Mouse (Mus musculus): ENCODE measurements at regions not wholly inside any gene's neighbourhood (a gene's known extent, or its start where the extent isn't known, plus 50 kb on each side); places are given as distances from the start of the nearest gene placed in this dataset.

DNA sequence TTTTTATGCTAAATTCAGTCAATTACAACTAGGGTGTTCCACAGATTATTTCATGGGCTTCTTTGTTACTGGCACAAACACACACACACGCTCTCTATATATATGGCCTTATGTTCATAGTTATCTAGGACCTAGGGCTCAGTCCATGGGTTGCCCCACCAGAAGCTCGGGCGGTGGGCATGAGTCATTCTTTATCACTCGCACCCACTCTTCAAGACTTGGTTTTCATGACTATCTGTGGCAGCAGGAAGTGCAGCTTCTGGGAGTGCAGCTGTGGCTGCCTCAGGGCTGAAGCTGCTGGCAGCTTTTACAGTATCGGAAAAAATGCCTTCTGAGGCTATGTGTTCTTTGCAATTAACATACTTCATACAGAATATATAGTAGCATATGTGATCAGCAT lies 198.7 kb downstream of the Ipo11 start:
- DNase-seq (ENCODE audit: low spot score in 2 of 2) = no peak

DNA sequence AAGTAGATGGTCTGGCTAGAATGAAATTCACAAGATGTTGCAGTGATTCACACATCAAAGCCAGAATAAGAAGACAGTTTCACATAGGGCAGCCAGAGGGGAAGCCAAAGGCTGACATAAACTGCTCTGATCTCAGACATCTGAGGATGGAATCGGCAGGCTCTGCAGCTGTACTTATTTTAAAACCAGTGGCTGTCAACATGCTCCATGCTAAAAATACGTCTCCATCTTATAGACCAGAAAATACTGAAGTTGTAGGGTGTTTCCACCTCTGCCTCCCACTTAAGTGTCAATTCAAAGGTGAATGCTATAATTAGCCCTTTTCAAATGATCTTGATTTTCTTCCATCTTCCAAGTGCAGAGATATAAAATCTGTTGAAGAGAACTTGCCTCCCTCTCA lies 202.4 kb downstream of the Ipo11 start:
- no peak for DNase-seq (ENCODE audit: low spot score in 2 of 2)

DNA sequence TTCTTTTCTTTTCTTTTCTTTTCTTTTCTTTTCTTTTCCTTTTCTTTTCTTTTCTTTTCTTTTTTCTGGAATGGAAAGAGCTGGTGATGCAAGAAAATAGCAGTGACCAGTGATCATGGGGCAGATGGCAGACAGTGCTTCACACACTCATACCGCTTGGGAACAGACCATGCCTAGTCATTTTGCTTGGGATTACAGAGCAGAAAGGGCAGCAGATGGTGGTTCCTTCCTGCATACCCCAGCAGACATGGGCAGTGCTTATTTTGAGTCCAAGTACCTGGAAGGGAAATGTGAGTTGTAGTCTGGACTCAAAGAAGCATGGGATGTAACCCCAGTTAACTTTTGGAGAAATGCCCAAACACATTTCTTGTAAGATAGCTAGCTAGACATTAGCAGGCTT lies 203.9 kb downstream of the Ipo11 start:
- DNase-seq (ENCODE audit: low spot score in 2 of 2) = no peak

DNA sequence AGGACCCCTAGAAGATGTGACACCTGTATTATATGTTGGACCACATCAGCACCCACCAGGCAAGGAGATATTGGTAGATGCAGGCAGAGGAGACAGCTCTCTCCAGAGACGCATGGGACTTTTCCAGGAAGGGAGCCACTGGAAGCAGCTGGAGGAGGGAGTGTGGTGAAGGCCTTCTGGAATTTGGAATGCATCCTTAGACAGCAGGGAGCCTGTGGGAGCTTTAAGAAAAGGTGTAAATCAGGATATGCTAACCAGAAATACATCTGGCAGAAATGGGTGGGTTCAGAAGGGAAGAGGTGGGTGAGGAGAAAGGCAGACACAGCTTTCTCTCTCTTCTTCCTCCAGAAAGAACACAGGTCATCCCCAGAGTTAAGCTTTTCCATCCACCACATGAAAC lies 213.4 kb downstream of the Ipo11 start:
- no peak for DNase-seq (ENCODE audit: low spot score in 2 of 2)

DNA sequence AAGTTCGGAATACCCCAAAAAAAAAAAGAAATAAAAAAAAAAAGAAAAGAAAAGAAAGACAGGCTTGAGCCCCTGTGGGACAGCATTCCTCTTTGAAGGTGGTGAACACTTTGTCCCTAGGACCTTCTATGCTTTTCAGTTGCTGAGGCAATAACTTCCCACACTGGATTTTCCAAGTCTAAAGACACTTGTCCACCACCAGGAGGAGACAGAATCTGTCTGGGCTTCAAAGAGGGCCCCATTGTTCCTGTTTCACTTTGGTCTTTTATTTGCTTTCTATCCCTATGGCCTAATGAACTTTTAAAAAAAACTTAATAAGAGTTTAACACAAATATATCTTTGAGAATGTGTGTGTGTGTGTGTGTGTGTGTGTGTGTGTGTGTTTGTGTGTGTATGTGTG lies 215.6 kb downstream of the Ipo11 start:
- no peak for DNase-seq (ENCODE audit: low spot score in 2 of 2)

DNA sequence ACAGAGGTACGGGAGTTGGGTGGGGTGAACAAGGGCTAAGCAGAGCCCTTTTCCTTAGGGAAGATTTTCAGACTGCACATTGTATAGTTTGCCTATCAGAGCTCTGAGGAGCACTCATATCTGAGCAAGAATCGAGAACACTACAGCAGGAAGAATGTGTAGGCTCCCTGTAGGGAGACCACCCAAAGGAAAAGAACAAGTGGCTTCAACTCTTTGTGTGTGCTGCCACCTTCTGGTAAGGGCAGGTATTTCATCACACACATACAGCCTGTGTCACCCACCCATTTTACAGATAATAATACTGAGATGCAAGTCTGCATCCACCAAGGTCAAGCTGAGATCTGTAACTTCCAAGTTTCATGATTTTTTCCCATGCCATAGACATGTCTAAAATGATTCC lies 221.0 kb downstream of the Ipo11 start:
- peak in 1 of 2 experiments; percentile 4 for DNase-seq (ENCODE audit: low spot score in 2 of 2)

DNA sequence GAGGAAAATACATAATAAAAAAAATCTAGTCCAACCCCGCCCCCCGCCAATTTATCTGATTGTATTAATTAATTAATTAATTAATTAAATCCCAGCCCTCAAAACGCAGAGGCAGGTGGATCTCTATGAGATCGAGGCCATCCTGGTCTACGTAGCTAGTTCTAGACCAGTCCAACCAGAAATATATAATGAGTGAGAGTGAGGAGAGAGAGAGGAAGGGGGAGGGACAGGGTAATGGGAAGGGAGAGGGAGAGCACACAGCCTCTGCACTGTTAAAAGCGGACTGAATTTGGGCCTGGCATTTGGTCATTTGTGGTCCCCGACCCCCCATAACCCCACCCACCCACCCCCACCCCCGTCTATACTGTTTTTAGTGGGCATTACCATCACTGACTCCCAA lies 221.5 kb downstream of the Ipo11 start:
- DNase-seq (ENCODE audit: low spot score in 2 of 2) = no peak

DNA sequence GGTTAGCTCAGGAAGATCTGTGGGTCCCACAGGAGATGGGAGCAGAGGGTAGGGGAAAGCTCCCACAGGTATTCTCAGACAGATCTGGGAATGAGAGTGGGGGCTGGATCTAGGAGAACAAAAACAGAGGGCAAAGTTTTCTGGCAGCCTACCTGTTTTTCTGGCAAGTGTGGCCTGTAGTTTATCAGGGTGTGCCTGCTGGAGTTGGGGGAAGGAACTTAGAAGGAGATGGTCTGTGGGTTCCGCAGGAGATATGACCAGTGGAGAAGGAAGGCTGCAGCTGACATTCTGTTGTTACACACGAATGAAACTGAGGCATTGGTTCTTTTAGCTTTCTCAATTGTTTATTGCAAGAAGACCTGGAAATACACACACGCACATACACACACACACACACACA lies 226.2 kb downstream of the Ipo11 start:
- DNase-seq (ENCODE audit: low spot score in 2 of 2) = no peak

DNA sequence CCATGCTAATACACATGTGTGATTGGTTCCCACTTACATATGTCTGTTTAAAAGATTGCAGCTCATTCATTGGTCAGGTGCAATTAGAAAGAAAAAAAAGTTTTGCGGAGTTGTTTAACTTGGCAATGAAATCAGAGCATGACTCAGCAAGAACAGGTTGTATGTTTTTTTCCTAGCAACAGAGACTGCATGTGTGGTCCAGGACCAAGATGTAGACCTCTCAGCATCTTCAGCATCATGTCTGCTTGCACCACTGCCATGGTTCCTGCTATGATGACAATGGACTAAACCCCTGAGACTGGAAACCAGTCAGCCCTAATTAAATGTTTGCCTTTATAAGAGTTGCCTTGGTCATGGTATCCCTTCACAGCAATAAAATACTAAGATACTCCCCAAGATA lies 236.4 kb downstream of the Ipo11 start:
- DNase-seq (ENCODE audit: low spot score in 2 of 2) = no peak

DNA sequence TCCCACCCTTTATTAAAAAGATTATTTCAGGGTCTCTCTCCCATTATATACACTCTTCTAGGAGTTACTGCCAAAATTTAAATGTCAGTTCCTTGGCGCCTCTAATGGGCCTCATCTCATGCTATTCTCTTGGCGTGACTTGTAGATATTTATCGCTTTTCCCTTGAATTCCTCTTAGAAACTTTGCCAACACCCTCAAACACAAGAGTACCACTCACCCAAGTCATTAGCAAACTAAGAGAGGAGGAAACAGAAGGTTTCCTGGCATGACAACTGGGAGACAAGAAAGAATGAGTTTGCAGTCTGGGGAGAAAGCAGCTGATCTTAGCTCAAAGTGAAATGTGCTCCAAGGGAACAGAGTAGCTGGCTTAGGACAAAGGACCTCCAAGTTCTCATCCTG lies 236.8 kb downstream of the Ipo11 start:
- DNase-seq (ENCODE audit: low spot score in 2 of 2) = no peak

DNA sequence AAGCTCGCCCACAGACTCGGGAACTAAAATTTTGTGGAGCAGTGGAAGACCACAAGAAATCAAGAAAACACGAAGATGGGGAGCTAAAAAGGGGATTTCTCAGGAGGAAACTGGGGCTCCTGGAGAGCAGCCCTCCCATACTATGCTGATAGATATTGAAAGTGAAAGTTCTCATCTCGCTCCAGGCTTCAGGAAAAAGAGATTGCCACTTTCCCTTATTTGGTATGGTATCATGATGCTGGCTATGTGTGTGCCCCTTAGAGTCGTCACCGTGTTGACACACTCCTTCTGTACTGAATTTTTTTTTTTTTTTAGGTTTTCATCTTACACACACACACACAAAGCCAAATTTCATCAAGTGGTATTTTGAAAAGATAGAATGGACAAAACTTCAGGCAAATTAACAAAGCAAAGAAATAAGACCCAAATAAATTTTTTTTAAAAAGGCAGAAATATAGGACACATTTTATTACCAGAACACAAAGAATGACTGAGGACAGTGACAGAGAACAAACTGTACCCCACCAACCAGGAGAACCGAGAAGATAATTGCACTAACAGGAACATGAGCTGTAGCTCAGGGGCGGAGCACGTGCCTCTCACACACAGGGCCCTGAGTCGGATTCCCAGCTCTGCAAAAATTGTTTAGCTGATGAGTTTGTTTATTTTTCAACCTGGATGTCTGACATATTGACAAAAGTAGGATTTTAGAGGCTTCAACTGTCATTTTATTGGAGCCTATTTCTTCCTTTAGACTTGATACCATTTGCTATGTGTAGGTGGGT lies 244.8 kb downstream of the Ipo11 start:
- DNase-seq (ENCODE audit: low spot score in 2 of 2) = no peak

DNA sequence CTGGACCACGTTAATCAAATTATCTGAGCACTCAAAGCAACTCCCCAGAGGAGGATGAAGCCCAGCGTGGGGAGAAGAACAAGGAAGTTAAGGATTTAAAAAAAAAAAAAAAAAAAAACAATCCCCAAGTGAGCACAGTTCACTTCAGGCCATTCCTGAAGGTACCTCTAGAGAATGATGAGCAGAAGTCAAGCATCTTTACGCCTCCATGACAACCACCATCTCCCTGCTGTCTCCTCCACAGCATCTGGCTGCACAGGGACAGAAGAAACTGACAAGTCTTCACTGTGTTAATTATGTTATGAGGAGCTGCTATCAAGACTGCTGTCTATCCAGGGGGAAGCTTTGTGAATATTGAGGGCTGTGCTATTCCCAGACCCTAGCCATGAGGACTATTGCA lies 246.6 kb downstream of the Ipo11 start:
- DNase-seq (ENCODE audit: low spot score in 2 of 2) = no peak

DNA sequence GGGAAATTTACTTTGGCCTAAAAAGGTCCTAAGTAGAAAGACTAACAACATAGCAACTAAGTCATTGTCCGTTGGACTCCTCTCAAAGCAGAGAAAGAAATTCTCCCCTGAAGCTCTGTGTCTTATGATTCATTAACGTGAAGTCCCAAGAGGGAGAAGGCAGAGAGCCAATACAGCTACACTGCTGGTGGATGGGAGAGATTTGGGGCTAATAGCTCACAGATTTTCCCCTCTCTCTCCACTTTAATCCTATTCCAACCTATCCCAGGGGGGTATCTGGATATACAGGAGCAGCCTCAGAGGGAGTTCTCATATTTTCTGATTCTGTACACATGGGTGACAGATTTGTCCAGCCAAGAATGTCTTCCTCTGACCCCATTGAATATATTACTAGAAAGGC lies 247.1 kb downstream of the Ipo11 start:
- DNase-seq (ENCODE audit: low spot score in 2 of 2) = no peak

DNA sequence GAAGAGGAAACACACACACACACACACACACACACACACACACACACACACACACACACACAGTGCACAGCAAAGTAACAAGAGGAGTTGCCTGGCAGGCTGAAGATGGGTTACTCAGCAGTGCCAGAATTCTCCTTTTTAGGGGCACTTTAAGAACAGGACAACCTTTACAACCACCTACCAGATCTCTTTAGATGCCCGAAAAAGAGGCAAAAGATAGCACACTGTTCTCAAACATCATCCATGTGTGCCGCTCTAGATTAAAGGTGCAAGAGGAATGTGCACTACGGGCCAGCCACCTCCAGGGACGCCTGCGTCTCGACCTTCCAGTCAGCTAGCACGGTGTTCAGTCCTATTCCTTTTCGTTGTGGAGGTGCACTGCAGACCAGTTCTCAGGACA lies 247.7 kb downstream of the Ipo11 start:
- DNase-seq (ENCODE audit: low spot score in 2 of 2) = no peak

DNA sequence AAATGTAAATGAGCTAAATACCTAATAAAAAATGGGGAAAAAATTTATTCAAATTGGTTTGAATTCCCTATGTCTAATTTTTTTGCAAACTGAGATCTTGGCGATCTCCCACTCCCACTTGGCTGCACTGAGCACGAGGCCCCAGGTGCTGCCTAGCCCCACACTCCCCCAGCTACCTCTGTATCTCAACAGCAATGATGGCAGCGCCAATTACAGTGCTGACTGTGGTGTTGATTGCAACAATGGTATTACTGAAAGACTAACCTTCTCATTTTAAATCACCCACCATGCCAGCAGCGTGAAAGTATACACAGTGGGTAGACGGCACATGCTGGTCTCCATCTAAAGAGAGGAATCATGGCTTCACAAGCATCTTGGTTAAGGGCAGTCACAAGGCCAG lies 267.1 kb downstream of the Ipo11 start:
- no peak for DNase-seq (ENCODE audit: low spot score in 2 of 2)

DNA sequence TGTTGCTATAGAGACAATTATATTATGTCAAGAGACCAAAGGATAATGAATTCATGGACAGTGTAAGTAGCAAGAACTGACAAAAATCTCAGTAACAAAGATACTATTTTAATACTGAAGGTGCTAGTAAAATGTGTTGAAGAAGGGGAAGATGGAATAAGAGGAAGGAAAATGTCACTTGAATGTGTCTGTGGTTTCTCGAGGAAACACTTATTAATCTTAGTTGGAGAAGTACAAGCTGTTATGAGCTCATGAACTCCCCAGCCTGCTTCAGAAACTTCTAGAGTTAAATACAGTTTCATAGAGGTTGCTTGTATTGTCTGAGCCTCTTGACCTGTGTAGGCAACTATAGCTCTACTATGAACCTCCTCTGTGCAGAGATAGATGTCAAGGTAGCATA lies 274.6 kb downstream of the Ipo11 start:
- no peak for DNase-seq (ENCODE audit: low spot score in 2 of 2)

DNA sequence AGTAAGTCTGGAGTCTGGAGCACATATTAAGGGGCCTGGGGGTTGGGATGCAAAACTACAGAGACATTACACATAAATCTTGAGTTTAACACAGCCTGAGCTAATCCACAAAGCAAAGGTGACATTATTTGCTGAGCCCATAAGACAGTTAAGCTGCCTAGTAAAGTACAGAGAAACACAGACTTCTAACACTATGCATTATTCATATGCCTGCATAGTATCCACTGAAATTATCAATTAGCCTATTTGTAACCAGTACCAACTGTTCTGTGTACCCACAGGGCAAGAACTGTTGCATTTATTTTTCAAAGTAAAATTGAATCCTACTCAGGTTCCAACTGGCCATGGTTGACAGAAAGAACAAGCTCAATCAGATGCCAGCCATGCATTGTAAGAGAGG lies 287.4 kb downstream of the Ipo11 start:
- DNase-seq (ENCODE audit: low spot score in 2 of 2) = no peak

DNA sequence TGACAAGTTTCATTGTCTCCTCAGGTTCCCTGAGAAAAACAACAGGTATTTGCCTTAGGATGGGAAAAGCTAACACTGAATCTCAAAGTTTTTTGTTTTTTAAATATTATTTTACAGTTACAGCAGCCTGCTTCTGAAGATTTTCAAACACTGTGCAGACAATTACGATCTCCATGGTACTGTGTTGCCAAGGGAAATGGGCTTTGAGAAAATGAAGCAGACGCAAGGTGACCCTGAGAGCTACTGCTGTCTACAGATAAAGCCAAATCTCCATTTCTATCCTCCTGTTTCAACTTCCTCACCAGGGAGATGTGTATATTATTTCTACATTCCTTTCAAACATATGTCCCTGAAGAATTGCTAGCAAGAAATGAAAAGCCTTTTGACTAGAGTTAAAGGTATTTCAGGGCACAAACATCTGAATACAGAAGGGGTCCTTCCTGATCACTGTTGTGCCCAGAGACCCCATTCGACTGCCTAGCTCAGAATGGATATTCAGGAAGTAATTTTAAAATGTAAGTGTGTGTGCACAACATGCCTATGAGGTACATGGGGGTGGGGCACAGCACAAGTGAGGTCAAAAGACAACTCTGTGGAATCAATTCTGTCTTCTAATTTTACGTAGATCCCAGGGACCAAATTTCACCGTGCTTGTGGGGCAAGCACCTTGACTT lies 293.3 kb downstream of the Ipo11 start:
- DNase-seq (ENCODE audit: low spot score in 2 of 2) = no peak

DNA sequence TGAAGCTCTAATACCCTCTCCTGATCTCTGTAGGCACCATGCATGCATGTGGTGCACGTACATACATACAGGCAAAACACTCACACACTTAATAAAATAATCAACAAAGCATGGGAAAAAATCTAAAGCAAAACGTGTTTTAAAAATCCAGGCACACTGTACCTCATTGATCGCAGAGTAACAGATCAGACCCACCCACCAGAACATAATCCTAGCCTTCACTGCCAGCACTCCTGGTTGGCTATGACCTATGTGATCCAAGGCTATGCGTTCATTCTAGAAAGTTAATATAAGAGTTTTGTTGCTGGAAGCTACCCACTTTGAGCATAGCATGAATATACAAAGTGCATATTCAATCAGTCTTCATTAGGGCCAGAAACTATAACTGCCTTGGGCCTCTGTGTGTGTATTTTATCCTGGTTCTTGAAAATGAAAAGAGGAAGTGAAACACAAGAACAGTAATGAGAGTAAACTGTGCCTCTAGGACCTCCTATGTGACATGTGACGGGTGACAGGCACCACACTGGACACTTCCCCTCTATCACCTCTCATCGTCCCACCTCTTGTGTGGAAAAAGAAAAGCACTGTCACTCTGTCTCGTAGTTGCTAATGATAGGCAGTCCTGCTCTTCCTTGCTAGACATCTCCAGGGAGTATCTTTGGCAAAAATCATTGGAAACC lies 297.9 kb downstream of the Ipo11 start:
- peak in 1 of 2 experiments; percentile 5 for DNase-seq (ENCODE audit: low spot score in 2 of 2)

DNA sequence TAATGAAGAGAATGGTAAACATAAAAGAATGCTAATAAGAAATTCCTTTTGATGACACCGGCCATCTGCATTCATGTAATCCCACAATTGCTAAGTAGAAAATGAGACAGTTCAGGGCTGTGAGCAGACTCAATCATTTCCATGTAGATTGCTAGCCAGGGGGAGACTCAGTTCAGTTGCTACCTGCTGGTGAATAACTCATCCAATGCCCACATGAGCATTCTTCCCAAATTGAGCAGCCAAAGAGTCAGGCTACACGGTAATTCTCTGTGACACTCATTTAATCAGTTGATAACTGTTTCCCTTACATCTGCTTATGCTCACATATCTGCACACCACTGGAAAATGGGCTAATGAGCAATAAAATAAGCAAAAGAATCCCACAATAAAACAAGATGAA lies 345.0 kb downstream of the Ipo11 start:
- no peak for DNase-seq (ENCODE audit: low spot score in 2 of 2)

DNA sequence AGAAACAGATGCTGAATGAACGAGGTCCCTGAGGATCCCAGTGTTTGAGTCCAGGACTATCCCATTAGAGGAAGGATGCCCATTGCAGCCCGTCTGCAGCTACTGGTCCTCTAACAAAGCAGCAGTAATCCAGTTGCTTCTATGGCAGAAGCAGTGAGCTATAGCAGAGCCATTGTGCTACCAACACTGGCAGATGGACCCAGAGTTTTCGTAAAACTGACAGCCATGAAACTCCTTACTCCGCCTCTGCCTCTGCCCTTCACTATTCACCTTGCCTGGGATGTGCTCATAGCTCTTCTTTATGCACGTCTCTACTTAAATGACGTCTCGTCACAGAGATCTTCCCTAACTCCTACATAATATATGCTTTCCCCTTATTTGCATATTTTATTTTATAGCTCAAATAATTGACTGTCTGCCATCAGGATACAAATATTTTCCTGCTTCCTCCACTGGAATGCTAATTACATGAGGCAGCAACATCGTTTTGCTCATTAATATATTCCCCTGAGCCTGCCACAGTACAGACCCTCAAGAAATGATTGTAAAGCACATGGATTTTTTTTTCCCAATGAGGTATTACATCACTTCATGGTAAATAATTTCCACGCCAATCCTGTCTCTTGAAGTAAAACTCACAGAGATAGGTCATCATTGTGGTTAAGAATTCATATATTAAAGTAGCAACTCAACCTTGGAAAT lies 368.9 kb downstream of the Ipo11 start:
- DNase-seq (ENCODE audit: low spot score in 2 of 2) = no peak

DNA sequence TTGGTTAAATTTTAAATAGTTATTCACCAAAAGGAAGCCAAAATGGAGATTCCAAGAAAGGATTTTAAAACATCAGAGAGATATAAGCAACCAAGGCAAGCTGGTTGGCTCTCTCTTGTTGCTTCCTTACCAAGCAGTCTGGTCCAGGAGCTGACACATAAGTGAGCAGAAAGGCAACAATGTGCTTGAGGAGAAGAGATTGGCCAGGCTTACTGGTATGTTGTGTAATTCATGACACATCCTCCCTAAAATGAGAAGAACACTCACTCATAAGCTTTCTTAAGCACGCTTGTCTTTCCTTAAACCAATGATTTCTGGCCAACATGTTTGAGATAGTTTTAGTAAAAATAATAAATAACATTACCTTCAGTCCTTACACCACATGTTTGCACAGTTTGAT lies 374.2 kb downstream of the Ipo11 start:
- no peak for DNase-seq (ENCODE audit: low spot score in 2 of 2)

DNA sequence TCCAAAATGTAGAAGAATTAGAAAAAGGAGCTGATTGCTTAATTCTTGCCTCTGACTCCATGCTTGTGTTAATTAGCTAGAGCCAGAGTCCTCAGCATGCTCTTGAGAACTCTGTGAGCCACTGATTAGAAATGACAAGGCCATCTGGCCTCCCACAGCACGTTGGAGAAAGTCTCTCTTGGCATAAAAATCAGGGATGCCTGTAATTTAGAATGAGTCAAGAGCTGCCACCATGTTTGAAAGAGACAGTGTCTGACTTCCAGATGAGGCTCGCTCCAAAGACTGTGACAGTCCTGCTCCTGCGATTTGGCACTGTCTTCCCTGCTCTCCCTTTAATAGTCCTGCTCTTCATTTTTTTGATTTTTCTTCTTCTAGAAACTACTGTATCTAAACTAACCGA lies 374.6 kb downstream of the Ipo11 start:
- no peak for DNase-seq (ENCODE audit: low spot score in 2 of 2)

All from natural killer cell, adult 2 months (primary cell).